Mouse (Mus musculus) layer of hippocampus, adult 2 months (tissue): ENCODE data around the gene Lamc2. TPM values are rescaled to one million over a fixed set of nuclear protein-coding genes. Genes with fewer than 3 reads are reported as not detected.

Experiments
- DNase-seq, 2 experiments: peaks; one replicate each; pipeline ENCODE4 v3.0.0; 2022; ENCODE audit warnings: low spot score in 2 of 2
- H3K27ac ChIP-seq: fragments of 200-600 bp; 2 replicates; pipeline ENCODE4 v1.8.1; 2022
- H3K4me3 ChIP-seq: fragments of 200-600 bp; 2 replicates; pipeline ENCODE4 v1.8.1; 2022; ENCODE audit warnings: mild to moderate bottlenecking
- CTCF ChIP-seq: fragments of 200-600 bp; conservative IDR thresholded peaks from 2 replicates; pipeline ENCODE4 v1.8.1; 2022; ENCODE audit warnings: antibody characterized with exemption, mild to moderate bottlenecking, moderate library complexity
- long read RNA-seq, 2 experiments: library from polyadenylated mRNA; stranded (forward); transcript quantifications; one replicate each; pipeline ENCODE4 v2.0.0; 2021; ENCODE audit warnings: borderline mapping rate in 2 of 2
- total RNA-seq, 2 experiments: library from RNA; stranded (reverse); gene quantifications; 2 replicates each; pipeline ENCODE4 v1.2.3; 2021

The Lamc2 gene
- 1 to 10 TPM; 1.6 to 3.2 TPM for total RNA-seq
- long read RNA-seq, experiment 1, partial matches to known transcripts = 1 of 1 reads
- long read RNA-seq, experiment 1, other reads (novel, unspliced or antisense) = 0 of 1 reads
- long read RNA-seq, experiment 2, full-length matches to known transcripts = 1 of 2 reads
- long read RNA-seq, experiment 2, partial matches to known transcripts = 1 of 2 reads
- long read RNA-seq, experiment 2, other reads (novel, unspliced or antisense) = 0 of 2 reads

DNA sequence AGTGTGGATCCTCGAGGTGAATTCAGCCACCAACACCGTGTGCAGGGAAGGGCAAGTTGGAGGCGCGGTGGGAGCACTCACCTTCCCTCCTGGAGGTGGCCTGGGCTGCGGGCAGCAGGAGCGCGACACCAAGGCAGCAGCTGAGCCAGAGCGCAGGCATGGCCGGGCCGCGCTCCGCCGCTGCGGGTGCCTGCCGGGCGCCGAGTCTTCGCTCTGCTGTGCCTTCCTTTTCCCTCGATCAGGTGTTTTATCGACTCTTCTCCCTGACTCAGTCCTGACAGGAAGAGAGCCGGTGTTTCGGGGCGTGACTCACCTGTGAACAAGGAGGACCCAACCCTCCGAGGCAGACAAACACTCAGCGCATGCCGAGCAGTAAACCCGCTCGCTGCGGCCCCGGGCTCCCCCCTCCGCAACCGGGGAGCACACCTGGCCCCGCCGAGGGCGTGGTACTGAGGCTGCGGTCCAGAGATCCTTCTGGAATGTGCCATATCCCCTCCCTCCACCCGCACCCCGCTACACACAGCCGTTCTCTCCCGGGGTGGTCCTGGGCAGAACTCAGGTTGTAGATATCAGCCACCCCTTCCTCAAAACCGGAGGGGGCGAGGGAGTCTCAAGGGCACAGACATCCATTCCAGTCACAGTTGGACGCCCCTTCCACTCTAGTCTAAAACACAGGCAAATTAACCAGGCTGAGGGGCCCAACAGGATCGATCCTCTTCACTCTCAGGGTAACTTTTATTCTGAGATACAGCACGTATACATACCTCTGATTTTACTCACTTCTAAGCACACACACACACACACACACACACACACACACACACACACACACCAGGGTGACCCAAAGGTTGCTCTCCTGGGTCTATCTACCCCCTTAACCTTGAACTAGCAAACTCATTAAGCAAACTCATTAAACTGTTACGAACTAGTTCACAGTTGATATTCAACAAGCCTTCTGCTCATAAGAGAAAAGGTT lies at the start of gene Lamc2:
TSS of gene Lamc2 (minus strand) at position 620 of the 976 bp plus-strand sequence.
- no peak for TF ChIP-seq CTCF
- H3K27ac ChIP-seq = no peak within 1 kb of the TSS
- peak within 1 kb of the TSS; percentile 51 for H3K4me3 ChIP-seq
- DNase-seq = no peak

DNA sequence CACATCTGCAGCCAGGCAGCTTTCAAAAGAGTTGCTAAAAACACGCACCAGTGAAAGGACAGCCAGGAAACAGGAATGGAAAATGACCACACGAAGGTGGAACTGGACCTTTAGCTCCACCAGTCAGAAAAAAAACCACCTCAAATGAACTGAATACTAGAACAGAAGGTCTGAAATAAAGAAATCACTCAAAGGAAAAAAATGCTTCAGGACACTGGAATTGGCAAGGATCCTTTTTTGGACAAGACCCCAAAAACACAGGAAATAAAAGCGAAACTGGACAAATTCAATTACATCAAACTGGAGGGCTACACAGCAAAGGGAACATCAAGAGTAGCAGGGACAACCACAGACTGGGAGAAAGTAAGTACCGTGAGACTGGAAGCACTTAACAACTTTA lies 49.3 kb upstream of the Lamc2 start:
- Histone ChIP-seq H3K27ac (peak overlapping the region; percentile 21; the same call in 1 of the 2 replicates), H3K4me3 (no peak overlapping the region)
- no peak for DNase-seq
- TF ChIP-seq CTCF = no peak

DNA sequence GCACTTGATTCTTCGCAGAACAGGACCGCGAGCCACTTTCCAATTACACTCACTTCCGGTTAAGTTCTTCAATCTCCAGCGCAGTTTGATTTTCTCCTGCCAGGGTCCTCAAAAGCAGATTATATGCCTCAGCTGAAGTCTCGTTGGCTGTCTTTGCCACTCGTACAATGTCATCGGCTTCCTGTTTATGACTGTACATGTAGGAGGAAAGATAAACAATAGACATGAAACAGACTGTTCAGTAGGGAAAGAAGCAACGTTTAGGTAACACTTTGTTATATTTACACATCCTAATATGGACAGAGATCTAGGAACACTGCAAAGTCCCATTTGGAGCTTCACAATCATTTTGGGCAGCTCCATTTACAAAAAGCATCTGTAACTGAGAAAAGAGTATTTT lies 45.4 kb upstream of the Lamc2 start:
- TF ChIP-seq CTCF = no peak

DNA sequence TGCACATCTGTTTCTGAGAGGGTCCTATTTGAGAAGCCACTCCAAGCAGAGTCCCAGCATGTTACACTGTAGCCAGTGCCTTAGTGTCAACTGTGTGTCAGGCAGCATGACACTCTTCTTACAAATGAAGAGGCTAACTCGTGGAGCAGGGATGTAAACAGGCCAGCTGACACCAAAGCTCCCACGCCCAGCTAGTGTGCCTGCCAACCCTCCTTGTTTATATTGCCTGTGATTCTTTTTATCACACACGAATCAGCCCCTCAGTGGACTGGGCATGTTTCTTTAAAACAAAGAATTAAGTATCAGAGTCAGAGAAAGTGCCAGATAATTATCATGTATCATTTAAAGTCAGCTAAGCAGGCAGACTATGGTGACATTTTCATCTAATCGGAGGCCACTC lies 41.7 kb upstream of the Lamc2 start:
- H3K27ac ChIP-seq = no peak overlapping the region
- TF ChIP-seq CTCF = no peak
- DNase-seq = no peak
- no peak overlapping the region for H3K4me3 ChIP-seq

More for the DNA sequence above, 45.4 kb upstream of the Lamc2 start:
- H3K4me3 ChIP-seq = no peak overlapping the region
- no peak overlapping the region for H3K27ac ChIP-seq
- no peak for DNase-seq

DNA sequence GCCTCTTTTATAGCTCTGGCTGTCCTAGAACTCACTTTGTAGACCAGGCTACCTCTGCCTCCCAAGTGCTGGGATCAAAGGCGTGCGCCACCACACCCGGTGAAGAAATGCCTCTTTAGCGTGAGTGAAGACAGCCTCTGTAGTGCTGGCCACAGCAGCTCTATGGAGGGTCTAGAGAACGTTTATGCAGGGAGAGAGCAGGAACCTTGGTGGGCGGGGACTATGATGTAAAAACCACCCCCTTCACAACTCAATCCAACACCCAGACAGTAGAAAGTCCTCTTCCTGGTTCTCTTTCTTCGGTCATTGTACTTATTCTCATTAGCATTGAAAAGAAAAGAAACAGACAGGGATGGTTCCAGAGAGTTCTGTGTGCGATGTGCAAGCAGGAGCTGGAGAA lies 40.8 kb upstream of the Lamc2 start:
- DNase-seq = no peak
- Histone ChIP-seq H3K4me3 (no peak overlapping the region), H3K27ac (peak overlapping the region; percentile 11; the same call in 1 of the 2 replicates)
- TF ChIP-seq CTCF = no peak

DNA sequence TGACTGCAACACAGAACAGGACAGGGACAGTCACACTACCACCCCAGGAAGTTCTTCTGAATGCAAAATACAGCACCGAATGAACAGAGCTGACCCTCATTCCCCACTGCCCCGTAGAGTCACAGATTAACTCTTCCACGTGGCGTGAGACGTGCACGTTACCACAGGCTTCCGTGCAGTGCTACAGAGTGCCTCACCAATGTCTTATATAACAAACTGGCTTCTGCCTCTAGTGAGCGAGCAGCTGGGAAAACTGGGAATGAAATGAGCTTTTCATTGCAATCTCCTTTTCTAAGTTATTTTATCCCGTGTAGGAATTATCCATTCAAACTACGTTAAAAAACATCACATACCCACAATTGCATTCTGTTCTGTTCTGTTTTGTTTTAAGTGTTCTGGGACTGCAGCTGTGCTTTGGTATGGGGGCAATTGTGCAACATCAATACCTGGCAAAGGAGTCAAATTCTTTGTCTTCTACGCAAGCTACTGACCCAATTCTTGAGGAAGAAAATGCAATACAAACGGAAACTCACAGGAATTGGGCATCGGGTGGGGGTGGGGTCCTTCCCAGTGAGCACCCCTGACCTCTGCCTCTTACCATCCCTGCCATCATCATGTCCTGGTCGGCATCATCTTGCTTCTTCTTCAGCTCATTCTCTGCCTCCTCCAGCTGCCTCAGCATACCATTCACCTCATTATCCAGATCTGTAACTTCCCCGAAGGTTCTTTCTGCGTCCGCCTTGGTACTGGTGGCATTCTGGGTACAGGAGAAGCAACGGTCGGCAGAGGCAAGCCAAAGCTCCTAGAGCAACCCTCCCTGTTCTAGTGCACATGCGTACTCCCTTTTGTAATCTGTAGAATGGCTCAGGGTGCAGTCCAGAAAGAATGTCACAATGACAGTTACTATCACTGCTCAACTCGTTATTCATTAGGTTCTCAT lies 39.8 kb upstream of the Lamc2 start:
- Histone ChIP-seq H3K4me3 (no peak overlapping the region), H3K27ac (peak overlapping the region; percentile 89)
- peak; percentile 23 to 62 for DNase-seq
- no peak for TF ChIP-seq CTCF

DNA sequence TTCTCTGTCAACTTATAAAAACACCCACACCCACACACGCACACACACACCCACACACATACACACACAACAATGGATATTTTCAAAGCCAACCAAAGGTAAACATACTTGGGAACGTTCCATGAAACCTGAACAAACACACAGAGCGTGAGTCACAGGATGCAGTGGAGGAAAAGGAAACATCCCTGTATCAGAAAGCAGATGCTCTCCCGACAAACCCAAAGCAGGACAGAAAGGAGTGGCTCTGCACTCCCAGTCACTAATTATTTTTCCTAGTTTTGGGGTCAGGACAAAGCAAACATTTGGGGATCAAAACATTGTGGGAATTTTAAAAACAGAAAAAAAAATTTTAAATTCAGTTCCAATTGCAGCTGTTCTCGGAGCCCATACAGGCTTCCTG lies 38.1 kb upstream of the Lamc2 start:
- Histone ChIP-seq H3K4me3 (no peak overlapping the region), H3K27ac (peak overlapping the region; percentile 89)
- no peak for DNase-seq
- no peak for TF ChIP-seq CTCF

DNA sequence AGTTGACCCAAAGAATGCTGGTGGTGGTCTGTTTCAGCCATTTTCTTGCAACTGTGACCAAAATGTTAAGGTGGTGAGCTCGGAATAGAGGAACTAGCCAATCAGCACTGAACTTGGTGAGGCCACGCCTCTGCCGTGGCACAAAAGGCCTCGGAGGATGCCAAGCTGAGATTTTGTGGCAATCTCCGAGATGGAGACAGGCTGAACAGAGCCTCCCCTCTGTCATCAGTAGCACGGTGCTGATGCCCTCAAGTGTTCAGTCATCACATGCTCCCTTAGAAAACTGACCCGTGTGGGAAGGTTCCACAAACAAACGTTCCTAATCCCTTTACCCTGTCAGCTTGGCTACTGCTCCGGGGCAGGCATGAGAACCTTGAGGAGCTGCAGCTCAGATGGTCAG lies 33.1 kb upstream of the Lamc2 start:
- peak overlapping the region; percentile 59 for H3K27ac ChIP-seq
- H3K4me3 ChIP-seq = no peak overlapping the region
- DNase-seq = no peak
- no peak for TF ChIP-seq CTCF

DNA sequence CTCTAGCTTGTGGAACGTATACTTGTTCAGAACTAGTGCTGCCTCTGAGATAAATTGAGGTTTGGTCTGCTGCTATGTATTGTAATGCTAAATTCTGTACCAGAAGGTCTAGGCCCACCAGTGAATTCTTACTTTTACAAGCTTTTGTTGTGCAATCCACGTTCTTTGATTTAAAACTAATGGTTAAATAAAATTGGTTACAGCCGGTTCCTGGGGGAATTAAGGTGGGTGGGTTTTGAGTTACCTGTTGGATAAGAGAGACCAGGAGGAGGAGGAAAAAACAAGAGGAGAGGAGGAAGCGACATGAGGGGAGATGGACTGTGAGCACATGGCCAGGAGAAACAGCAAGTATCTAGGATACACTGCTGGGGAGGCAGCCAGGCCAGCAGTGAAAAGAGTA lies 30.3 kb upstream of the Lamc2 start:
- no peak for DNase-seq
- Histone ChIP-seq H3K27ac (no peak overlapping the region), H3K4me3 (no peak overlapping the region)
- TF ChIP-seq CTCF = no peak

DNA sequence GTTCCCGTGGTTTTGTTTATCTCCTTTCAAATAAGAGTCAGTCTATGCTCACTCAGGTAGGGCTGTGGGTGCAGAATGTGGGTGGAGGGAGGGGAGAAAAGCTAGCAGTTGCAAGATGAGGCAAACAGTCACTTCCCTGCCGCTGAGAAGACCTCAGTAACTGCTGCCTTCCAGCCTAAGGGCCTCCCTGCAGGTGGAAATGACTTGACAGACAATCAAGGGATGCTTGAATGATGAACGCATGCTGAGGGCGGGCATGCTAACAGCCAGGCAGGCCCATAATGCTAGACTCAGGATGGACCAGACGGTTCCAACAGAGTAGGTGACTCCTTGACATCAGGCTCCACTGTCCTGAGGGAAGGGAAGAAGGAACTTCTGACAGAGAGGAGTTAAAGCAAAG lies 29.4 kb upstream of the Lamc2 start:
- H3K27ac ChIP-seq = no peak overlapping the region
- H3K4me3 ChIP-seq = no peak overlapping the region
- no peak for DNase-seq
- TF ChIP-seq CTCF = no peak

DNA sequence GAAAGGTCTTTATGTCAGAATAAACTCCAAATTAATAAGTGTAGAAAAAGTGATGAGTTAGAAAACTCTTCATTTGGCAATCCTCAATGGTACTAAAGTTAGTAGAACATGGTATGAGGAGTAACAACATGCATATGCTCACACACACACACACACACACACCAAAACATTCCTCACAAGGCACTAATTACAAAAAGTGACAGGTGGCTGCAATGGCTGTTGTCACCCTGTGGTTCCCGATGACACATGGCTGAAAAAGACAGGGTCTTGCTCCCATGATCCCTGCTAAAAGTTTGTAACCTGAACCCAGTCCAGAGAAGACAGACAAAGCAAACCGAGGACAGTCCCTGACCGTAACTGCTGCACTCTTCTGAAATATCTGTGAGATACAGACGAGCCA lies 24.7 kb upstream of the Lamc2 start:
- no peak overlapping the region for H3K27ac ChIP-seq
- no peak overlapping the region for H3K4me3 ChIP-seq
- no peak for TF ChIP-seq CTCF
- DNase-seq = no peak

DNA sequence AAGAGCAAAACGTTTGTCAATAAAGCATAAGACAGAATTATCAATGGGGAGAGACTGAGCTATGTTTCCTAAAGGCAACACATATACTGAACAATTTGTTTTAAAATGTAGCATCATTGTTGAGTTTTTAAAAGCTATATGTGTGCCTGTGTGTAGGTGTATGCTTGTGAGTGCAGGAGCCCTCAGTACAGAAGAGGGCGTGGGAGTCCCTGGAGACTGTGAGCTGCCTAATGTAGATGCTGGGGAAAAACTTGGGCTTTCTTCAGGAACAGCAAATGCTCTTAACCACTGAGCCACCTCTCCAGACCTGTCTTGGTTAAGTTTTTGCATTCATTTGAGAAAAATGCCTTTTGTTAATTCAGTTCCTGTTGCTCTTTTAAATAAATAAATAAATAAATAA lies 24.0 kb upstream of the Lamc2 start:
- no peak overlapping the region for H3K27ac ChIP-seq
- DNase-seq = no peak
- TF ChIP-seq CTCF = no peak
- H3K4me3 ChIP-seq = no peak overlapping the region

DNA sequence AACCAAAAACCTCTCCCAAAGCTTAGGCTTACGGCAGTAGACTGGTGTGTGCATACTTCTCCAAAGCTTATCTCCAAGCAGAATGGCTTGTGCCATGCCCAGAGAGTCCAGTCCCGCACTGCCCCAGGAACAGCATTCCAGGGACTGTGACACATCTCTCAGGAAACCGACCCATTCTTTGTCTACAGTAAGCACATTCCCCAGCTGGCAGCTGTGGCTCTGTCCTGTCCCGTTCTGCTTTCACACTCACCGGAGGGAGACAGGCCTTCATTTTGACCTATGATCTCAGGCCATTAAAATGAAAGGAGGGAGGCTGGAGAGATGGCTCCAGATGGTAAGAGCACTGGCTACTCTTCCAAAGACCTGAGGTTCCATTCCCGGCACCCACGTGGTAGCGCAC lies 15.9 kb upstream of the Lamc2 start:
- no peak for DNase-seq
- Histone ChIP-seq H3K4me3 (no peak overlapping the region), H3K27ac (no peak overlapping the region)
- TF ChIP-seq CTCF = no peak
